Mouse (Mus musculus) hindbrain, embryonic 14.5 days (tissue): Measurements from ENCODE around the gene Lmod3. TPM values are rescaled to one million over a fixed set of nuclear protein-coding genes. Genes with fewer than 3 reads are reported as not detected.

Experiments
- ATAC-seq: fragments of 200-750 bp; cut with Nextera tagmentation; 2 replicates; pipeline ENCODE4 v1.8.0; 2017; ENCODE audit warnings: moderate number of reproducible peaks, mild to moderate bottlenecking, moderate TSS enrichment, moderate library complexity; ENCODE audit not compliant: low FRiP score
- DNase-seq: peaks from one replicate; pipeline ENCODE4 v3.0.0-alpha.2; 2015; ENCODE audit warnings: low spot score
- H3K27ac ChIP-seq: fragments of 300-500 bp; sonication (generic); 2 replicates; pipeline ENCODE4 v1.5.1; 2014; ENCODE audit warnings: mild to moderate bottlenecking, moderate library complexity
- H3K27me3 ChIP-seq: fragments of 300-500 bp; sonication (generic); 2 replicates; pipeline ENCODE4 v1.6.1; 2014; ENCODE audit warnings: mild to moderate bottlenecking, low read length, mixed read lengths; ENCODE audit not compliant: control insufficient read depth, insufficient read depth
- H3K36me3 ChIP-seq: fragments of 300-500 bp; sonication (generic); replicated peaks from 2 replicates; pipeline ENCODE4 v1.6.1; 2014; ENCODE audit not compliant: control insufficient read depth, insufficient read depth
- H3K4me1 ChIP-seq: fragments of 300-500 bp; sonication (generic); replicated peaks from 2 replicates; pipeline ENCODE4 v1.6.1; 2014; ENCODE audit warnings: antibody characterized with exemption, low read length, mixed read lengths; ENCODE audit not compliant: control insufficient read depth, insufficient read depth
- H3K4me2 ChIP-seq: fragments of 300-500 bp; sonication (generic); replicated peaks from 2 replicates; pipeline ENCODE4 v1.6.1; 2014; ENCODE audit warnings: mild to moderate bottlenecking, moderate library complexity
- H3K4me3 ChIP-seq: fragments of 300-500 bp; sonication (generic); replicated peaks from 2 replicates; pipeline ENCODE4 v1.5.1; 2014; ENCODE audit warnings: mild to moderate bottlenecking, low read length
- H3K9ac ChIP-seq: fragments of 300-500 bp; sonication (generic); 2 replicates; pipeline ENCODE4 v1.6.1; 2014
- H3K9me3 ChIP-seq: fragments of 300-500 bp; sonication (generic); 2 replicates; pipeline ENCODE4 v1.6.1; 2016; ENCODE audit warnings: low read length; ENCODE audit not compliant: control insufficient read depth
- WGBS: fragments of 180-500 bp; shearing (Covaris S2); extraction: QIAGEN DNeasy Blood & Tissue Kit; methylation state at CpG from one replicate; pipeline ENCODE4 v1.1.7; 2014; 5-methylcytosine and 5-hydroxymethylcytosine counted together
- polyA plus RNA-seq: library from polyadenylated mRNA; unstranded; fragments of >200 nt; fragmentation: Nextera tagmentation; extraction: Ambion mirVana; gene quantifications from 2 replicates; pipeline ENCODE4 v1.2.1, GENCODE M21; 2014

Lmod3 gene
- polyA plus RNA-seq, 1 experiment from 2014 or later = not detected

DNA sequence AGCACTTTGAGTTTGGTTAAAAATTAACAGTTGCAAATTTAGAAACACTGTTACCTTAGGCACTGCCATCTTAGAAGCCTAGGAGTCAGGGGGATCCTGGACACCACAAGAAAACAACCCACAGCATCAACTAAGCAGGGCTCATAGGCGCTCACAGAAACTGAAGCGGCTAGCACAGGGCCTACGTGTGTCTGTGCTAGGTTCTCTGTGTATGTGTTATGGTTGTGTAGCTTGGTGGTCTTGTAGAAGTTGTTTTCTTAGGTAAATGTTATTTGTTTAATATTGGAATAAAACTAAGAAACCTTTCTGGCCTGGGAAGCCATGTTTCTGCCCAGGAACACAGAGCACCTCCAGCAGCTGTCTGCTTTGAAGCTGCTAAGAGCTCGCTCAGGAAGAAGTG is 42.8 kb downstream of the Lmod3 start:
- no peak for ATAC-seq
- H3K4me2 ChIP-seq = no peak overlapping the region

DNA sequence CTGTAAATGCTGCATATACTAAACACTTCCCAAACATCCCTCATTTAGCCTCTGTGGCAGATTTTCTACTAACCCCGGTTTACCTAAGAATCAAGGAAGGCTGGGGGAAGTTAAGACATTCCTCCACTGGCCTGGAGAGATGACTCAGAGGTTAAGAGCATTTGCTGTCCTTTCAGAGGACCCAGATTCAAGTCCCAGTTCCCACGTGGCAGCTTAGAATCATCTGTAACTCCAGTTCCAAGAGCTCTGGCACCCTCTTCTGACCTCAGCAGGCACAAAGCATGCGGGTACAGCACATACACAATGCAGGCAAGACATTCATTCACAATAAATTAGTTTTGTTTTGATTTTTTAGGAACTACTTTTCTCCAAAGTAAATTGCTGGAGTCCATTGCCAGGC is 43.4 kb downstream of the Lmod3 start:
- DNase-seq = no peak
- WGBS = 49% methylated on average over 3 of the region's 3 CpGs
- no peaks in the 10 kb centered on the region for H3K36me3 ChIP-seq
- H3K4me1 ChIP-seq = peaks cover 34% of the 10 kb centered on the region
- no peaks in the 10 kb centered on the region for H3K9me3 ChIP-seq
- H3K4me3 ChIP-seq = no peak overlapping the region
- H3K9ac ChIP-seq = no peak overlapping the region
- no peak for ATAC-seq
- no peak overlapping the region for H3K27ac ChIP-seq
- H3K4me2 ChIP-seq = no peak overlapping the region
- no peaks in the 10 kb centered on the region for H3K27me3 ChIP-seq

More for the DNA sequence above, 42.8 kb downstream of the Lmod3 start:
- Histone ChIP-seq H3K9me3 (no peaks in the 10 kb centered on the region), H3K4me3 (no peak overlapping the region), H3K9ac (no peak overlapping the region), H3K27me3 (no peaks in the 10 kb centered on the region), H3K36me3 (no peaks in the 10 kb centered on the region), H3K4me1 (peaks cover 29% of the 10 kb centered on the region), H3K27ac (no peak overlapping the region)
- no peak for DNase-seq
- 88% methylated on average over 4 of the region's 4 CpGs for WGBS

DNA sequence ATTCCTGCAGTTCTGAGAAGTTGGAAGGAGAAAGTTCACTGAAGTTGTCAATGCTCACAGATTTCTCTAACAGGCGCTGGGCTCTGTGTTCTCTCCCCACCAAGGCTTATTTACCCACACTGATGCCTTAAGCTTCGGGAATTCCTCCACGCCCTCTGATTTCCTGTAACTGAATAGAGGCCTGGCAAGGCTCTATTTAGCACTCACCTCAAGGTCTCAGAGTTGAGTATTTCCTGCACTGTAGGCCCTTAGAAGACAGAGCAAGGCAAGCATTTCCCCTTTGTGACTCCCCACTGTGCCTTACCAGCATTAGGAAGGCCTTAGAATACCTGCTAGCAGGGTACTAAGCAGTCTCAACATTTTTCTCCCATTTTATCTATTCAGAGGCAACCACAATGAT is 44.2 kb downstream of the Lmod3 start:
- no peak overlapping the region for H3K27ac ChIP-seq
- no peak overlapping the region for H3K4me2 ChIP-seq
- H3K9ac ChIP-seq = no peak overlapping the region
- DNase-seq (no peak), ATAC-seq (no peak)
- H3K9me3 ChIP-seq = no peaks in the 10 kb centered on the region
- H3K4me1 ChIP-seq = peaks cover 34% of the 10 kb centered on the region
- 41% methylated on average over 3 of the region's 3 CpGs for WGBS
- H3K4me3 ChIP-seq = no peak overlapping the region
- H3K36me3 ChIP-seq = no peaks in the 10 kb centered on the region
- no peaks in the 10 kb centered on the region for H3K27me3 ChIP-seq

DNA sequence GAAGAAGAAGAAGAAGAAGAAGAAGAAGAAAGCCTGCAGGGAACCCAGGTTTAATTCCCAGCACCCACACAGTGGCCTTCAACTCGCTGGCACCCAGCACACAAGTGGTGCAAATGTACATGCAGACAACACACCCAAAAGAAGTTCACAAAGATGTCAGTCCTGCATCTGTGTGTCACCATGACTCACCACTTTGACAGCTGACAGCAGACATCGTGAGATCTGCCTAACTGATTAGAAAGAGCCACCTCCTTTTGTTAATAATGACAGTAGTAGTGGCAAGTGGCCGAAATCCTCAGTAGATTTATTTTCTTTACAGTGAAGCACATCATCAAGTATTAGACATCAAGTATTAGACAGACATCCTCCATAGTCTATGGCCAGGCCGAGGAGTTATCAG is 45.5 kb downstream of the Lmod3 start:
- 82% methylated on average over 4 of the region's 4 CpGs for WGBS

DNA sequence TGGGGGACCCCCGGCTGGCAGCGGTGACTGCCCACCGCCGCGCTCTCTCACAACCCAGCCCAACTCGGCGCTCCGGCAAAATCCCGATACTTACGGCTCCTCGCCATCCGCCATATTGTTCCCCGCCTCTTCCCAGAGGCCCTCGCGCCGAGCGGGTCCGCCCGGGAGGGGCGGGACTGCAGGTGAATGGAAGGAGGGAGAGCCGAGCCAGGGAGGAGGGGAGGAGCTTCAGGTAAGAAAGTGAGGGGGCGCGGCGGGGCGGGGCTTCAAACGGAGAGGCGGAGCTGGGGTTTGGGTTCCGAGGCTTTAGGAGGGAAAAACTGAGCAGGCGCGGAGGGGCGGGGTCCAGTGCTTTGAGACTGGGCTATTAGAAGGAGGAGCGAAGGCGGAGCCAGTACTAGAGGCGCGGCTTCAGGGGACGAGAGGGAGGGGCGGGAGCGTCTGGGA is 47.1 kb downstream of the Lmod3 start, which contains the start of gene Uba3:
Uba3 (minus strand) TSS at position 209 of the 447 bp plus-strand sequence.
- peak; percentile 98 for DNase-seq
- Histone ChIP-seq H3K36me3 (peaks cover 5% of the 10 kb centered on the region; the same call in 1 of the 2 replicates), H3K4me3 (peak within 1 kb of the TSS; percentile 77), H3K9me3 (no peaks in the 10 kb centered on the region), H3K27ac (peak within 1 kb of the TSS; percentile 84), H3K9ac (peak within 1 kb of the TSS; percentile 85), H3K4me1 (peaks cover 14% of the 10 kb centered on the region), H3K27me3 (no peaks in the 10 kb centered on the region), H3K4me2 (peak within 1 kb of the TSS; percentile 72)
- peak; percentile 98 for ATAC-seq
- WGBS = under 1% methylated on average over 37 of the region's 38 CpGs

More for the DNA sequence above, 45.5 kb downstream of the Lmod3 start:
- Histone ChIP-seq H3K36me3 (no peaks in the 10 kb centered on the region), H3K27ac (no peak overlapping the region), H3K4me3 (no peak overlapping the region), H3K9me3 (no peaks in the 10 kb centered on the region), H3K4me2 (no peak overlapping the region), H3K9ac (no peak overlapping the region), H3K27me3 (no peaks in the 10 kb centered on the region), H3K4me1 (peaks cover 24% of the 10 kb centered on the region)
- no peak for ATAC-seq
- DNase-seq = no peak

DNA sequence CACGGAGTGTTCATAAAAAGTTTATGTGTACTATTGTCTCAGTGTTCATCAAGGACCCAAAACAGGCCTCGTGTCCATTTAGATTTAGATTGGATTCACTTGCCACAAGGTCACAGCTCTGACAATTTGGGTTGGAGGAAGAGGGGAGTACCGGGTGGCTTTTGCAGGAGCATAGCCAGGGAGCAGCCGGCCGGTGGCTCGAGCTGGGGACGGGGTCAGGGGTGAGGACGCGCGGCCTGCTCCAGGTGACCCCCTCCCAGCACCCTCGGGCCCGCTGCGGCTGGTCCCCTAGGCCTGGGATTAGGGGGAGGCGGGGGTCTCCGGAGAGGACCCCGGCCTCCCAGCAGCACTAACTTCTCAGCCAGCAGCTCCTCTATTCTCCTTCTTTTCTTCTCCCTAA is 47.6 kb downstream of the Lmod3 start:
- Histone ChIP-seq H3K36me3 (peaks cover 5% of the 10 kb centered on the region; the same call in 1 of the 2 replicates), H3K9ac (peak overlapping the region; percentile 85), H3K27me3 (no peaks in the 10 kb centered on the region), H3K4me3 (peak overlapping the region; percentile 77), H3K27ac (peak overlapping the region; percentile 84), H3K4me2 (peak overlapping the region; percentile 72), H3K9me3 (no peaks in the 10 kb centered on the region), H3K4me1 (peaks cover 14% of the 10 kb centered on the region)
- ATAC-seq (peak; percentile 41), DNase-seq (no peak)
- WGBS = under 1% methylated on average over 16 of the region's 16 CpGs

DNA sequence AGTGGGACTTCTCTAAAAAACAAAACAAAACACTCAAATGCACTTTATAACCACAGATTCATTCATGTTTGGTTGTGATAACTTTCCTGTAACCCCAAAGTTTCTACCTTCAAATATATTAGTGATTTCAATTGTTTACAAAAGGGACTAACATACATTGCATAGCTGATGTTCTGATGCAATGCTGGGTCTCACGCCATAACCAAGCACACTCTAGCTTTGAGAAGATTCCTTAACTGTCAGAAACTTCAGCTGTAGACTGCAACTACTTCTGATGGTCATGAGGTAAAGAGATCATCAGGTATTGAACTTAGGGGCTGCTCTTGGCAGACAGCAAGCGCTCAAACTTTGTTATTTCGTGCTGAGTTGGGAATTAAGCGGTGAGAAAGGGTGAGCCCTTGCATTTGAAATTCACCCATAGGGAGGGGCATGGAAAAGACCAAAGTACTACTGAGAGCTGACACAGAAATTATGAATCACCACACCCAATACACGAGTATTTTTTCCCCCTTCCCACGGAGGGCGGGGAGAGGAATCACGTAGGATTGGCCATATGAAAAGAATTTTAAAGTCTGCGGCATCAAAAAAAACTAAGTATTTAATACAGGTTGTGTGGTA is 48.2 kb downstream of the Lmod3 start:
- 14% methylated on average over 9 of the region's 9 CpGs for WGBS
- DNase-seq = no peak

DNA sequence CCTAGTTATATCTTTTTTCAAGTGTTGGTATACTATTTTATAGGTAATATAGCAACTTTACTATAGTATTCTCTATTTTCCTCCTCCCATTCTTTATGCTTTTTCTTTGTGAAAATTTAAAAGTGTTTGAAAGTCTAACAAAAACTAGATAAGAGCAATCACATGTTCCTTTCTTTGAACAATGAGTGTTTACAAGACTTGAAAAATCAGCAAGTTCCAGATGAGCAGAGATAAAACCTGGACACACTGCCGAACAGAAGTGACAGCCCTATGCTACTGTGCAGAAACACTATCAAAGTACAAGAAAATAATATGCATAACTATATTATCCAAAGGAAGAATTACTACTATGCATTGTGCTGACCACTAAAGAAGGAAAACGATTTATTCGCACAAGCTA is 50.1 kb downstream of the Lmod3 start:
- DNase-seq = no peak
- no peak overlapping the region for H3K27ac ChIP-seq
- H3K4me3 ChIP-seq = no peak overlapping the region
- H3K9me3 ChIP-seq = no peaks in the 10 kb centered on the region
- no peak overlapping the region for H3K4me2 ChIP-seq
- H3K36me3 ChIP-seq = peaks cover 13% of the 10 kb centered on the region
- ATAC-seq = no peak
- 90% methylated on average over 3 of the region's 3 CpGs for WGBS
- peaks cover 14% of the 10 kb centered on the region for H3K4me1 ChIP-seq
- no peak overlapping the region for H3K9ac ChIP-seq
- no peaks in the 10 kb centered on the region for H3K27me3 ChIP-seq

More for the DNA sequence above, 48.2 kb downstream of the Lmod3 start:
- peak overlapping the region; percentile 72 for H3K4me2 ChIP-seq
- H3K36me3 ChIP-seq = peaks cover 5% of the 10 kb centered on the region; the same call in 1 of the 2 replicates
- H3K9me3 ChIP-seq = no peaks in the 10 kb centered on the region
- H3K27ac ChIP-seq = no peak overlapping the region
- peak overlapping the region; percentile 77 for H3K4me3 ChIP-seq
- H3K9ac ChIP-seq = peak overlapping the region; percentile 85
- no peaks in the 10 kb centered on the region for H3K27me3 ChIP-seq
- ATAC-seq = no peak
- peaks cover 14% of the 10 kb centered on the region for H3K4me1 ChIP-seq

DNA sequence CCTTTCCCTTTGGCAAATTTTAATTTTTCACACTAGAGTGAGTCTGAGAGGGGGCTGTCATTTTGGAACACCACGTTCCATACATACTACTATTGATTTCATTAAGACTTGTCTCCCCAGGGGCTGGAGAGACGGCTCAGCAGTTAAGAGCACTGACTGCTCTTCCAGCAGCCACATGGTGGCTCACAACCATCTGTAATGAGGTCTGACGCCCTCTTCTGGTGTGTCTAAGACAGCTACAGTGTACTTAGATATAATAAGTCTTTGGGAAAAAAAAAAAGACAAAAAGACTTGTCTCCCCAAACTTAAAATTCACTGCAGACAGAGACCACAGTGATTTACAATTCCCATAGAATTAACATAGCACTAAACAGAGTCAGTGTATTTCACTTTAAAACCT is 52.1 kb downstream of the Lmod3 start:
- Histone ChIP-seq H3K4me2 (no peak overlapping the region), H3K27ac (no peak overlapping the region), H3K4me3 (no peak overlapping the region), H3K9me3 (no peaks in the 10 kb centered on the region), H3K9ac (no peak overlapping the region), H3K36me3 (peaks cover 33% of the 10 kb centered on the region), H3K4me1 (peaks cover 14% of the 10 kb centered on the region), H3K27me3 (no peaks in the 10 kb centered on the region)
- no peak for DNase-seq
- ATAC-seq = no peak
- WGBS = 36% methylated on average over 3 of the region's 3 CpGs
